Mouse (Mus musculus): ENCODE measurements around the gene Sox1. TPM values are rescaled to one million over a fixed set of nuclear protein-coding genes. Genes with fewer than 3 reads are reported as not detected.
A peak's percentile ranks its signal among the peaks of the same experiment; 100 is the strongest.

Sox1 gene
- polyA plus RNA-seq, 1 experiment from 2014 or later: 1.9 TPM

GRCm38 (mm10) chr8:12390640-12391365 lies 4.3 kb upstream of the Sox1 start:
- H3K4me3 ChIP-seq: peak overlapping the region; percentile 0; the same call in 1 of the 2 replicates
- peaks cover 21% of the 10 kb centered on the region for H3K4me1 ChIP-seq
- H3K36me3 ChIP-seq: no peaks in the 10 kb centered on the region
- H3K9me3 ChIP-seq: no peaks in the 10 kb centered on the region
- peak overlapping the region; percentile 22; the same call in 1 of the 2 replicates for H3K4me2 ChIP-seq (replicated peaks)
- no peak overlapping the region for H3K27ac ChIP-seq
- H3K9ac ChIP-seq: no peak overlapping the region
- 1% methylated on average over 38 of the region's 38 CpGs for WGBS
- ATAC-seq (ENCODE audit: low FRiP score, low read depth): no peak
- peaks cover 85% of the 10 kb centered on the region for H3K27me3 ChIP-seq (replicated peaks)

- Histone ChIP-seq H3K9ac (no peak overlapping the region), H3K4me1 (peaks cover 17% of the 10 kb centered on the region; the same call in 1 of the 2 replicates), H3K4me3 (no peak overlapping the region), H3K4me2 (replicated peaks) (peak overlapping the region; percentile 22; the same call in 1 of the 2 replicates), H3K27me3 (replicated peaks) (peaks cover 85% of the 10 kb centered on the region), H3K9me3 (no peaks in the 10 kb centered on the region), H3K36me3 (no peaks in the 10 kb centered on the region), H3K27ac (no peak overlapping the region)
- 3% methylated on average over 37 of the region's 37 CpGs for WGBS
- ATAC-seq (ENCODE audit: low FRiP score, low read depth): no peak
Measured at GRCm38 (mm10) chr8:12391366-12392250, 3.5 kb upstream of the Sox1 start.

GRCm38 (mm10) chr8:12392801-12393200 lies 2.3 kb upstream of the Sox1 start:
- Histone ChIP-seq H3K9me3 (no peaks in the 10 kb centered on the region), H3K36me3 (no peaks in the 10 kb centered on the region), H3K4me1 (peaks cover 19% of the 10 kb centered on the region), H3K4me3 (no peak overlapping the region), H3K27me3 (replicated peaks) (peaks cover 85% of the 10 kb centered on the region), H3K9ac (no peak overlapping the region), H3K4me2 (replicated peaks) (no peak overlapping the region), H3K27ac (no peak overlapping the region)
- WGBS: 34% methylated on average over 1 of the region's 1 CpGs
- ATAC-seq (ENCODE audit: low FRiP score, low read depth): no peak

GRCm38 (mm10) chr8:12394385-12395000 lies 602 bp upstream of the Sox1 start:
- H3K27me3 ChIP-seq (replicated peaks): peaks cover 70% of the 10 kb centered on the region
- under 1% methylated on average over 22 of the region's 22 CpGs for WGBS
- H3K4me2 ChIP-seq (replicated peaks): peak overlapping the region; percentile 65
- peak overlapping the region; percentile 57; the same call in 1 of the 2 replicates for H3K4me3 ChIP-seq
- H3K9ac ChIP-seq: no peak overlapping the region
- no peak overlapping the region for H3K27ac ChIP-seq
- no peaks in the 10 kb centered on the region for H3K9me3 ChIP-seq
- H3K4me1 ChIP-seq: peaks cover 21% of the 10 kb centered on the region
- ATAC-seq (ENCODE audit: low FRiP score, low read depth): no peak
- no peaks in the 10 kb centered on the region for H3K36me3 ChIP-seq

- Histone ChIP-seq H3K4me2 (replicated peaks) (peak overlapping the region; percentile 65), H3K4me3 (peak overlapping the region; percentile 57), H3K36me3 (no peaks in the 10 kb centered on the region), H3K27me3 (replicated peaks) (peaks cover 66% of the 10 kb centered on the region), H3K9ac (peak overlapping the region; percentile 81), H3K4me1 (peaks cover 41% of the 10 kb centered on the region), H3K27ac (peak overlapping the region; percentile 50), H3K9me3 (no peaks in the 10 kb centered on the region)
- under 1% methylated on average over 111 of the region's 118 CpGs for WGBS
- no peak for ATAC-seq (ENCODE audit: low FRiP score, low read depth)
Measured at GRCm38 (mm10) chr8:12396501-12397345, 1.6 kb downstream of the Sox1 start.

- ATAC-seq (ENCODE audit: low FRiP score, low read depth): no peak
- under 1% methylated on average over 59 of the region's 59 CpGs for WGBS
- H3K4me1 ChIP-seq: peaks cover 44% of the 10 kb centered on the region
Measured at GRCm38 (mm10) chr8:12397346-12397925, 2.3 kb downstream of the Sox1 start.

GRCm38 (mm10) chr8:12398011-12398945 lies 3.2 kb downstream of the Sox1 start:
- Histone ChIP-seq H3K9ac (peak overlapping the region; percentile 81), H3K36me3 (no peaks in the 10 kb centered on the region), H3K27me3 (replicated peaks) (peaks cover 66% of the 10 kb centered on the region), H3K4me1 (peaks cover 51% of the 10 kb centered on the region), H3K27ac (no peak overlapping the region), H3K4me2 (replicated peaks) (peak overlapping the region; percentile 65), H3K9me3 (no peaks in the 10 kb centered on the region), H3K4me3 (peak overlapping the region; percentile 57)
- under 1% methylated on average over 21 of the region's 21 CpGs for WGBS
- ATAC-seq (ENCODE audit: low FRiP score, low read depth): no peak

More at GRCm38 (mm10) chr8:12397346-12397925, 2.3 kb downstream of the Sox1 start:
- peak overlapping the region; percentile 65 for H3K4me2 ChIP-seq (replicated peaks)
- peak overlapping the region; percentile 57 for H3K4me3 ChIP-seq
- H3K36me3 ChIP-seq: no peaks in the 10 kb centered on the region
- H3K27me3 ChIP-seq (replicated peaks): peaks cover 66% of the 10 kb centered on the region
- no peaks in the 10 kb centered on the region for H3K9me3 ChIP-seq
- H3K9ac ChIP-seq: peak overlapping the region; percentile 81
- peak overlapping the region; percentile 50; the same call in 1 of the 2 replicates for H3K27ac ChIP-seq

- Histone ChIP-seq H3K27ac (no peak overlapping the region), H3K4me3 (peak overlapping the region; percentile 16), H3K4me2 (replicated peaks) (peak overlapping the region; percentile 65), H3K9me3 (no peaks in the 10 kb centered on the region), H3K9ac (0 out of 2 replicates have a peak overlapping the region, but pooled peaks have one; percentile 26), H3K4me1 (peaks cover 55% of the 10 kb centered on the region), H3K36me3 (no peaks in the 10 kb centered on the region), H3K27me3 (replicated peaks) (peaks cover 78% of the 10 kb centered on the region)
- no peak for ATAC-seq (ENCODE audit: low FRiP score, low read depth)
- WGBS: 2% methylated on average over 5 of the region's 5 CpGs
Measured at GRCm38 (mm10) chr8:12399421-12400205, 4.5 kb downstream of the Sox1 start.

- peak; percentile 37 for ATAC-seq (ENCODE audit: low FRiP score, low read depth)
- Histone ChIP-seq H3K9me3 (no peaks in the 10 kb centered on the region), H3K36me3 (no peaks in the 10 kb centered on the region), H3K4me2 (replicated peaks) (peak overlapping the region; percentile 65), H3K27me3 (replicated peaks) (peaks cover 74% of the 10 kb centered on the region), H3K9ac (peak overlapping the region; percentile 47), H3K4me3 (peak overlapping the region; percentile 31), H3K4me1 (peaks cover 44% of the 10 kb centered on the region), H3K27ac (no peak overlapping the region)
- WGBS: under 1% methylated on average over 43 of the region's 44 CpGs
Measured at GRCm38 (mm10) chr8:12400611-12401390, 5.7 kb downstream of the Sox1 start.

Data from neural tube, embryonic 12.5 days (tissue).